Mouse (Mus musculus) T-helper 1 cell (primary cell): ENCODE measurements around the gene Ccm2l.

Experiments used
- in situ Hi-C: fragments of 300-600 bp; cut with MboI, MseI; formaldehyde crosslinking; loops from one replicate; pipeline ENCODE4 v1.15.1; 2025; ENCODE audit warnings: high pct_unique_total_duplicates

Gene Ccm2l

DNA sequence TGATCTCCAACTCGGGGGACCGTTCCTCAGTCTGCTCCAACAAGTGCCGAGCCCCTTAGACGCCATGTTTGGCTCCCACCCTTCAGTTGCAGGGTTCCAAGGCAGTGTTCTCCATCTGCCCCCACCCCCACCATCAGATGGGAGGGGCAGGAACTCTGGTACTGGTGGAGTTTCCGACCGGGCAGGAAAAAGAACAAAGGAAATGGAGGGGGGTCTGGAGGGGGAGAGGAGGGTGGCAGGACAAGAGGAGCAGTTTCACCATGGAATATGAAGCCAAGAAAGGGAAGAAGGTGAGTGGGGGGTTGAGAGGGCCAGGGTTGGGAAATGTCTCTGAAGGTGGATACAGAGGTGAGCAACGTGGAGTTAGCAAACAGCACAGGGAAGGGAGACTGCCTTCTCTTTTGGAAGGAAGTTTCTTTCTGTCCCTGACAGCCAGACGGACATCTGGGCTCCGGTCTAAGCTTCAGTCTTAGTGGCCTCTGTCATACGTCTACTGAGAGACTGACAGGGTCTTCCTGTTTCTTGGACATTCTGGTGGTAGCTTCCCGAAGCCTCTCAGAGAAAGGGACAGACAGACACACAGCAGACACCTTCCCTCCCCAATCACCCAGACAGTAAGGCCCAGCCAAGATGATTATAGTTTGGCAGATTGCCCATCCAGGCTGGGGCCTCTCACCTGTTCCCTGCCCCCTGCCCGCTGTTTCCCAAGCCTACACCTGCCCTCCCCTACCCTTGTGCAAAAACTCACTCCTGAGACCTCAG lies at the start of gene Ccm2l:
Gene Ccm2l, plus strand, starts transcription at position 209 of the 762 bp plus-strand sequence.
- in situ Hi-C loops, result no loop called here

DNA sequence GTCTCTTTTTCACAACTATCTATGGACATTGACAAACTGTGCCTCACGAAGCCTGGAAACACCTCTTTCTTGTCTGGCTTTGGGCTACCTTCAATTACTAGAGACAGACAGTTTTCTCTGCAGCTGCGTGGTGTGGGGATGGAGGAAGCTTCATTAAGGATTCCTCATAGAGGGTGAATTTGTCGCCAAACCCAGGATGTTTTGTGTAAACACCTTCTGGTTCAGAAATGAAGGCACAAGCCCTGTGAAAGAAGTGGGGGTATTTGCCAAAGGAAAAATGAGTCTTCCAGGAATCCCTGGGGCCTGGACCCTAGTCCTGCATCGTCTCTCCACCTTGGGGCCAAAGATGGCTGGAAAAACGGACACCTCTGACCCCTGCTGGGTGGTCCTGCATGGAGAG lies 49.0 kb upstream of the Ccm2l start:
- in situ Hi-C loops, result no loop called here

DNA sequence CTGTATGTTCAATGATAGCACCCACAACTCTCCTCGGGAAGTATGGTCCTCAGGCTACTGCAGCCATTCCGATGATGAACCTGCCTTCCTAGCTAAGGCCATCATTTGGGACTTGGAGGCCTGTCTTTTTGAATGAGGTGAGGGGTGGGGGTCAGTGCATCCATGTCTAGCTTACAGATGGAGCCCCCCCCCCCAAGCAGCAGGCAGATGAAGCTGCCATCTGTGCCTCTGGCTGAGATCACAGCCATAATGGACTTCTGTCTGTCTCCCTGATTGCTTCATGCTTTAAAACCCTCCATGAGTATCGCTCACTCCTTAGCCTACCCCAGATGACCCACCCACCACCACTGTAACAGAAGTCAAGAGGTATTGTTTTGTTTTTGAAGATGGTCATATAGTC lies 46.4 kb upstream of the Ccm2l start:
- in situ Hi-C loops, result no loop called here

DNA sequence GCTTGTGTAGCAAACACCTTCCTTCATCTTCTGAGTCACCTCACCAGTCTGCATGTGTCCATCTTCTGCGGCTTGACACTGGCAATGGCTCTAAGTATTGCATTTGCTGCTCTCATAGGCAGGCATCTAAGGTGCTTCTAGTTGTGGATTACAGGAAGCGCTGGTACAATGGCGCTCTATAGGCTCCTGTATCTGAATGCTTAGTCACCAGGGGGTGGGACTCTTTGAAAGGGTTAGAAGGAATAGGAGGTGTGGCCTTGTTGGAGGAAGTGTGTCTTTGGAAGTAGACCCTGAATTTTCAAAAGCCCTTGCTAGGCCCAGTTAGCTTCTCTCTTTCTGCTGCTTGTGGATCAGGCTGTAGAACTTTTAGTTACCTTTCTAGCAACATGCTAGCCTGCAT lies 44.6 kb upstream of the Ccm2l start:
- in situ Hi-C loops, result loop anchor here (5.0 kb wide), 1 partner anchor 104 kb away; no protein-coding TSS in a partner anchor

GRCm38 (mm10) chr2:153022855-153023254 lies 42.9 kb upstream of the Ccm2l start:
- in situ Hi-C loops, result loop anchor here (5.0 kb wide), 1 partner anchor 106 kb away; no protein-coding TSS in a partner anchor

DNA sequence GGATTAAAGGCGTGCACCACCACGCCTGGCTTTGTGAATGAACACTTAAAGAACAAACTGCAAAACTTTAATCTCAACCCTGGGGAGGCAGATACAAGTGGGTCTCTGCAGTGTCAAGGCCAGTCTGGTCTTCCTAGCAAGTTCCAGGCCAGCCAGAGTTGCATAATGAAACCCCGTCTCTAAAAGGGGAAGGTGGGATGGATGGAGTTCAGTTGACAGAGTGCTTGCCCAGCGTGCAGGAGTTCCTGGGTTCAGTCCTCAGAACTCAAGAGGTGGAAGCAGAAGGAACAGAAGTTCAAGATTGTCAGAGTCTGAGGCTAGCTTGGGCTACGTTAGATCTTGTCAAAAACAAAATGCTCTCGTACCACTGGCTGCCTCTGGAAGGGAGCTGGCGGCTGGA lies 39.7 kb upstream of the Ccm2l start:
- in situ Hi-C loops, result no loop called here

DNA sequence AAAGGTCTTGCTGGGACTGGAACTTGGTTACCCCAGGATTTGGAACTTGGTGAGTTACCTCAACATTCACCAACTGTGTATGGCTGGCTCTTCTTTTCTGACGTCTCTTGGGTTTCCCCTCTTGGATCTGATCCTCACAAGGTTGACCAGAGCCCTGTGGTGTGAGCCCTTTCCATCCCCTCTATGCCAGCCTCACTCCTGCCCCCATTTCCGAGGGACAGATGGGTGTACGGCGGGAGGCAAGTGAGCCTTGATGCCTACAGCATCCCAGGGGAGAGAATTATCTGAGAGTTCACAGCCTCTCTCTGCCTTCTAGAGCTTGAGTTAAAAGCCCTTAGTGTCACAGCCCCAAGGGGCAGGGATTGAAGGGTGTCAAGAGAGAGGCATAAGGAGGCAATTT lies 38.3 kb upstream of the Ccm2l start:
- in situ Hi-C loops, result no loop called here

DNA sequence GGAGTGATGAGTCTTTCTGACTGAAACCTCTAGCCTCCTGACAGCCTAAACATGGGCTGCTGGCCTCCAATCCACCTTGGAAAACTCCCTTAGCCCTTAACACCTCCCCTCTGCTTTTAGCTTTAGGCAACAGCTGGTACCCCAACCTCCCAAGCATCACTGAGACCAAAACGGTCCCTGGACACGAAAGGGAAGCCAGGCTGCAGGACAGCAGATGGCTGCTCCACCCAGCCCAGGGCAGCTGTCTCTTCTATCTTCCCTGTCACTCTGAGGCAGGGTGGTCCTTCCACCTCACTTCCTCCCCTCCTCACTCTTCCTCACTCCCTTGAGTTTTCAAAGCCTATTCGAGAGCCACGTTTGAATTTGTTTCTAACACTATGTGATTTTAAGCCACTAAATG lies 35.3 kb upstream of the Ccm2l start:
- in situ Hi-C loops, result no loop called here

DNA sequence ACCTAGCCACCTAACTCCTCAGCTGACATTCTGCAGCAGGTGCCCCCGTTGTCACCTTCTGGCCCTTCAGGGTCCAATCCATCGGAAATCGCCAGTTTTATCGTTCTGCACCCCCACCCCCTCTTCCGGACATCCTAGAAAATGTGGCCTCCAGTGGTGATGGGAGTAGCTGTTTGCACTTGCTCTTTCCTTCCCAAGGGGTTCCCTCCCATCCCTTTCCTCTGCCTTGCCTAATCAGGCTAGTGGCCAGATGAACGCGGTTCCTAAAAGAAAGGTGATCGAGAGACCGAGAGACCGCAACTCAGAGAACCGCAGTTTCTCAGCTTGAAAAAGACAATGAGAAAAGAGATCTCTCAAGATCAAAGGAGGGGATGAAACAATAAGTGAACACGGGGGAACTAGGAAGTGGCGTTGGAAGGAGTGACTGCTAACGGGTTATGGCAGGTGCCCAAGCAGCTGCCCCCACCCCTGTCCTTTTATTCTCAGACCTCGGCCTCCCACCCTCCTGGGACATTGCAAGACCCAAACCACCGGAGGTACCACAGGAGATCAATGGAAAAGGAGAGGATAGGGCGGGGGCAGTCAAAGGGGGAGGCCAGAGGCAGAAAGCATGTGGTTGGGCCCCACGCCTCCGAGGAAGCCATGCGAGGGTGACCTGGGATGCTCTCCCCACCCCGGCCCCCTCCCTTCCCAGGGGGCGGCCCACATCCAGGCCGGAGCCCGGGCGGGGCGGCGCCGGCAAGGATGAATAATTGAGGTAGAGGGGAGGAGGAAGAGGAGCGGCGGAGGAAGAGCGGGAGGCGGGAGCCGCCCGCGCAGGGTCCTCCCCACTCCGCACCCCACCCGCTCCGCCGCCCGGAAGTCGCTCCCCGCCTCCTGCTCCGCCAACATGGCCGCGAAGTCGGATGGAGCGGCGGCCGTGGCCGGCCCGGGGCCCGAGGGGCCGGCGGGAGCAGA lies 34.4 kb upstream of the Ccm2l start, which contains the start of gene Xkr7:
Gene Xkr7, plus strand, starts transcription at position 727 of the 957 bp plus-strand sequence.
- in situ Hi-C loops, result no loop called here

- in situ Hi-C loops, result no loop called here
Observed at GRCm38 (mm10) chr2:153032083-153032842, 33.5 kb upstream of the Ccm2l start.

GRCm38 (mm10) chr2:153032973-153033372 lies 32.8 kb upstream of the Ccm2l start:
- in situ Hi-C loops, result no loop called here

DNA sequence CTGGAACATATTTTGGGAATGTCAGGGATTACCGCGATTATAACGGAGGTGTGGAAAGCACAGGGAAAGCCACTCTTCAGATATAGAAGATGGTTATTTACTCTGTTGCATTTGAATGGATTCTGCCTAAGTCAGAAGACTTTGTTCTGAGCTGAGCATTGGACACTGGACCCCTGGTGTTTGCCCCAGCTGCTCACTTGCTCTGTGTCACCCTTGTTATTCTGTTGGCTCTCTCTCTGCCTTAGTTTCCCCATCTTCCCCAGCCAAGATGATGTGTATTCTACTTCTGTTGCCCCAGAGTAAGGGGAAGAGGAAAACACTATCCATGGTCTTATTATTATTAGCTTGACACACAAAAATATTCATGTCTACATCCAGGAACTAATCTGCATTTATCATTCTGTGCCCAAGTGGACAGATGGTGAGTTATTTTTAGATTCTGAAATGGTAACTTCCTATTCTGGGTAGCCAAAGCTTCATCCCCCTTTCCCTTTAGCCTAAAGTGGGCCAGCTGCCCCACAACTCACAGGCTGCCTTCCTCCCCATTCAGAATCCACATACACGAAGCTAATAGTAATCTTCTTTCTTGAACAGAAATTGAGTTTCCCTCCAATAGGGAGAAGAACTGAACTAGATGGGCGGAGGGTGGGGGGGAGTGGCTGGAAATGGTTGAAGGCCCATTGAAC lies 32.1 kb upstream of the Ccm2l start:
- in situ Hi-C loops, result no loop called here

GRCm38 (mm10) chr2:153036690-153037089 lies 29.1 kb upstream of the Ccm2l start:
- in situ Hi-C loops, result no loop called here

DNA sequence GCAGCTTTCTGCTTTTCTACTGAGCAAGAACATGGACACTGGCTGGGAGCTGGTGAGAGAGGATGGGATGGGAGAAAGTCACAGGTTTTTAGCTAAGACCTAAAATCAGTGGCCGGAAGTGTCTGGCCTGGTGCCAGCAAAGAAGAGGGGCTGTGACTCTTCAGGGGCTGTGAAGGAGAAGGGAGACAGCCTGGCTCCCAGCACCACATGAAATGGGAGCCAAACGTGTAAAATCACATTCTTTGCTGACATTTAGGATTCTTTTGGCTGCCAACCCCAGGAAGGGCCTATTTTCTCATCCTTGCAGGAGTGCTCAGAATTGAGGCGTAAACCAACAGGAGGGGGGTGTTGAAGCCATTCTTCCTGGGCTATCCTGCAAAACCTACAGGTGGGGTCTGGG lies 21.9 kb upstream of the Ccm2l start:
- in situ Hi-C loops, result no loop called here

DNA sequence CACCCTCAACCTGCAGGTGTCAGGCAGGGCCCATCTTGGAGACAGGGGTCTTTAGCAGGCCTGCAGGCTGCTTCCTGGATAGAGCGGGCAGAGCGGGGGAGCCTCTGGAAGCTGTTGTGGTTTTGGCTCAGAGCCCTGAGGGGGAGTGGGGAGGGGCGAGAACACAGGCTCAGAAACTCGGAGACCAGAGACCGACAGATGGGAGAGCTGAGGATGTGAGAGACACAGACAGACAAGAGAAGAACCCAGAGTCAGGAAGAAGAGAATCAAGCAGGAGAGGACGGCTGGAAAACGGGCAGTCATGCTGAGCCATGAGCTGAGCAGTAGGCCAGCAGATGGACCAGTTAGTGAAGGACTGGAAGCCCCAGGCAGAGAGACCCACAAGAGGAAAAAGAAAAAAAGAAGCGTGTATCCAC lies 19.9 kb upstream of the Ccm2l start:
- in situ Hi-C loops, result no loop called here

DNA sequence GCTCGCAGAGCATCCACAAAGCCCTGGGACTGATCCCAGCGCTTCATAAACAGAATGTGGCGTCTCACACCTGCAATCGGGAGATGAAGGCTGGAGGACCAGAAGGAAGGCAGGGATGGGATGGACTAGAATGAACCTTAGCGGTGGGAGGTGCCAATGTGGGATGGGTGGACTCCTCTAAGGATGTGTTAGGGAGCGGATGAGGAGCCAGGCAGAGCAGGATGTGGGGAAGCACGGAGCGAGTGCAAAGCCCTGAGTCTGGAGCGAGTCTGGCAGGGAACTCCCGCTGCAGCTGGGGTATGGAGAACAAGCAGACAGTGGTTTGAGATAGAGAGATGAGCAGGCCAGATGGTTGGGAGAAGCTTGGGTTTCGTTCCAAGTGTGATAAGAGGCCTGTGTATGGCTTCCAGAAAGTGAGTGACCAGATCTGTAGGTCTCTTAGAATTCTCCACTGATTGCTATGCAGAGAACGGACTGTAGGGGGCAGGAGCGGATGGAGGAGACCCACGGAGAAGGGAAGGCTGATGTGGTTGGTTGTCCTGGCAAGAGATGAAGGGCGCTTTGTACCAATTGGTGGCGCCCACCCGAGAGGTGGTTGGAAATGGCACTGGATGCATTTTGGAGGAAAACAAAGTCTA lies 17.8 kb upstream of the Ccm2l start:
- in situ Hi-C loops, result no loop called here

DNA sequence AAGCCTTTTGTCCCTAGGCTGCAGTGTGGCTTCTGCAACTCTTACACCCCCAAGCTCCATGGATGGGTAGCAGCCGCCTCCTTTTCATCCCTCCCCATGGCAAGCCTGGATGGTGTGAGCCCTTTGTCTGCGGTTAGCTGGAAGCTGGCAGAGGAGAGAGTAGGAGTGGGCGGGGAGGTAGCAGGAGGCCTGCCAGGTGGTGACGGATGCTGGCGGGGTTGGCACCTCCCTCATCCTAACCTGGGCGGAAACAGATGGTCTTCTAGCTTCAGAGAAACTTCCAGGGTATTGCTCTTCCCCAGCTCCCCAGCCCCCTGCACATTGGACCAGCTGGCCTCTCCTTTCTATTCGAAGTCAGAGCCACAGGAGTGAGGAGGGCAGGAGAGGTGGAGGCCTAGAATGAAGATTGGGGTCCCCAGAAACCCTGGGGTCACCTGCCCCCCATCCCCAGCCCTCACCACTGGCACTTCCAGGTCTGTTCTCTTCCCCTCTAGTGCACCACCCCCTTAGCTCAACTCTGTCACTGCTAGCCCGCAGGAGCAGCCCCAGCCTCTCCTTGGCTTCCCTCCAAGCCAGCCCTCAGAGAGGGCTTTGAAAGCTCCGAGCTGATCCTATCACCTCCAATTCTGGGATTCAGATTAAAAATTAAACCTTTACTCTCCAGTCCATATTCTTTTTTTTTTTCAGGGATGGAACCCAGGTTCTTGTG lies 16.3 kb upstream of the Ccm2l start:
- in situ Hi-C loops, result no loop called here

GRCm38 (mm10) chr2:153049997-153050358 lies 15.8 kb upstream of the Ccm2l start:
- in situ Hi-C loops, result no loop called here

DNA sequence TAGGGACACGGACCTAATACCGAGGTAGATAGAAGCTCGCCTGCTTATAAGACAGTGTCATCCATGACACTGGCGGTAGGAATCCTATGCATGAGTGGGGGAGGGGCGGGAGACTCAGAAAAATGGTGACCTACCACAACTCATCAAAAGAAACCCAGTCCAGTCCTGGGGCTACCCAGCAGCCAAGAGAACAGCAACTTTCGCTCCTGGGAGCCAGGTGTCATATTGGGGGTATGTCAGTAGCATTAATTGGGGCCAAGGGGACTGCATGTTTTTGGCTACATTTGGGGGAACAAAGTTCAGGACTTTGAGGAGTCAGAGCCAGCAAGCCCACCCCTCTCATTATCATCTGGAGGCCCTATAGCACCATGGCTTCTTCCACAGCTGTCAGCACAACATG lies 14.7 kb upstream of the Ccm2l start:
- in situ Hi-C loops, result no loop called here

DNA sequence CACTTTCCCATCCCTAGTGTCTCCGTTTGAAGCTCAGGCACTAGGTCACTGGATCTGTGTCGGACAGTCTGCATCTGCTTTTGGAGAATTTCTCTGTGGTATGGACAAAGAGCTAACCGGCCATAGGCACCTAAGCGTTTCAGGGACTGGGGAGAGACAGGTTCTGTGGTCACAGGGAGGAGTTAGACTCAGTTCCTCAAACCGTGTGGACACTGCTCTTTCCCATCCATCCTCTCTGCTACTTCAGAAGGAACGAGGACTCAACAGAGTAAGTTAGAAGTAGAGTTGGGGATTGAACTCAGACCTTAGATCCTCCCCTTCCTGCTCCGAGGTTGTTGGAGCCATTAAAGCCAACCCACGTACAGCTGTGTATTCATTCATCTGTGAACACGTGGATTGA lies 14.2 kb upstream of the Ccm2l start:
- in situ Hi-C loops, result no loop called here
